Mouse (Mus musculus) MEL (cell line): ENCODE data around the gene Cdc25a. TPM values are rescaled to one million over a fixed set of nuclear protein-coding genes. Genes with fewer than 3 reads are reported as not detected.
A peak's percentile ranks its signal among the peaks of the same experiment; 100 is the strongest.

Source experiments
- DNase-seq: peaks from one replicate; pipeline ENCODE4 v3.0.0; 2011; ENCODE audit warnings: low read depth, low spot score
- H3K27ac ChIP-seq: 2 replicates; pipeline ENCODE4 v1.5.1; 2012; ENCODE audit warnings: low read depth, mild to moderate bottlenecking, control low read depth, low read length, moderate library complexity; ENCODE audit not compliant: control insufficient read depth
- H3K27me3 ChIP-seq, 2 experiments: fragments of 150-350 bp in 1 of 2; sonication (generic) in 1 of 2; 2 replicates each; pipeline ENCODE4 v1.6.1; 2012; ENCODE audit warnings: low read length in 2 of 2, mild to moderate bottlenecking in 2 of 2, improper control_type of control experiment in 1 of 2, moderate library complexity in 1 of 2; ENCODE audit not compliant: insufficient read depth in 2 of 2, control insufficient read depth in 1 of 2
- H3K36me3 ChIP-seq, 2 experiments: 2 replicates each; pipeline ENCODE4 v1.6.1; 2012 to 2014; ENCODE audit warnings: low read length in 2 of 2, improper control_type of control experiment in 1 of 2, inconsistent platforms in 1 of 2, mild to moderate bottlenecking in 1 of 2; ENCODE audit not compliant: insufficient read depth in 2 of 2, control insufficient read depth in 1 of 2
- H3K4me1 ChIP-seq, 2 experiments: fragments of 150-350 bp in 1 of 2; sonication (generic) in 1 of 2; 2 replicates each; pipeline ENCODE4 v1.6.1; 2012; ENCODE audit warnings: low read length in 2 of 2, improper control_type of control experiment in 1 of 2, mild to moderate bottlenecking in 1 of 2; ENCODE audit not compliant: insufficient read depth in 2 of 2, control insufficient read depth in 1 of 2
- H3K4me3 ChIP-seq, 2 experiments: fragments of 150-350 bp in 1 of 2; sonication (generic) in 1 of 2; 2 replicates each; pipeline ENCODE4 v1.5.1; 2012; ENCODE audit warnings: low read depth in 2 of 2, low read length in 2 of 2, mild to moderate bottlenecking in 2 of 2, moderate library complexity in 2 of 2, control low read depth in 1 of 2, improper control_type of control experiment in 1 of 2; ENCODE audit not compliant: control insufficient read depth in 1 of 2, insufficient read depth in 1 of 2
- H3K79me2 ChIP-seq: 2 replicates; pipeline ENCODE4 v1.6.1; 2012; ENCODE audit warnings: mild to moderate bottlenecking, low read length, moderate library complexity; ENCODE audit not compliant: control insufficient read depth, poor library complexity, insufficient read depth
- H3K9ac ChIP-seq: 2 replicates; pipeline ENCODE4 v1.6.1; 2012; ENCODE audit warnings: low read depth, mild to moderate bottlenecking, control low read depth, low read length, moderate library complexity; ENCODE audit not compliant: control insufficient read depth, poor library complexity, severe bottlenecking
- H3K9me3 ChIP-seq: fragments of 150-350 bp; sonication (generic); replicated peaks from 2 replicates; pipeline ENCODE4 v1.6.1; 2012; ENCODE audit warnings: mild to moderate bottlenecking, low read length, improper control_type of control experiment, moderate library complexity; ENCODE audit not compliant: insufficient read depth
- BHLHE40 ChIP-seq: IDR thresholded peaks from 2 replicates; pipeline ENCODE4 v1.6.1; 2012; ENCODE audit warnings: low read depth, mild to moderate bottlenecking, inconsistent platforms, low read length, improper control_type of control experiment, borderline replicate concordance
- CHD1 ChIP-seq: IDR thresholded peaks from 2 replicates; pipeline ENCODE4 v1.6.1; 2012; ENCODE audit warnings: low read depth, mild to moderate bottlenecking, inconsistent platforms, low read length, improper control_type of control experiment
- CHD2 ChIP-seq: IDR thresholded peaks from 2 replicates; pipeline ENCODE4 v1.6.1; 2011; ENCODE audit warnings: low read length, improper control_type of control experiment
- CTCF ChIP-seq, 3 experiments: IDR thresholded peaks in 2 of 3; conservative IDR thresholded peaks in 1 of 3; 2 replicates each; pipeline ENCODE4 v1.5.1; 2011 to 2012; ENCODE audit warnings: low read length in 3 of 3, low read depth in 2 of 3, mild to moderate bottlenecking in 2 of 3, improper control_type of control experiment in 1 of 3, inconsistent platforms in 1 of 3, mixed read lengths in 1 of 3, moderate library complexity in 1 of 3; ENCODE audit not compliant: control insufficient read depth in 1 of 3, insufficient read depth in 1 of 3, poor library complexity in 1 of 3, severe bottlenecking in 1 of 3
- E2F4 ChIP-seq: IDR thresholded peaks from 2 replicates; pipeline ENCODE4 v1.6.1; 2011; ENCODE audit warnings: low read depth, low read length, improper control_type of control experiment, borderline replicate concordance
- GATA1 ChIP-seq: IDR thresholded peaks from 2 replicates; pipeline ENCODE4 v1.6.1; 2011; ENCODE audit warnings: low read depth, low read length, improper control_type of control experiment
- JUND ChIP-seq: IDR thresholded peaks from 2 replicates; pipeline ENCODE4 v1.6.1; 2011; ENCODE audit warnings: low read depth, mild to moderate bottlenecking, improper control_type of control experiment, low read length
- KAT2A ChIP-seq: conservative IDR thresholded peaks from 2 replicates; pipeline ENCODE4 v1.6.1; 2012; ENCODE audit warnings: low read depth, low read length, improper control_type of control experiment, inconsistent platforms
- MAFK ChIP-seq: IDR thresholded peaks from 2 replicates; pipeline ENCODE4 v1.6.1; 2011; ENCODE audit warnings: low read depth, mild to moderate bottlenecking, low read length, improper control_type of control experiment, borderline replicate concordance
- MAZ ChIP-seq: IDR thresholded peaks from 2 replicates; pipeline ENCODE4 v1.6.1; 2012; ENCODE audit warnings: low read depth, mild to moderate bottlenecking, inconsistent platforms, low read length, improper control_type of control experiment
- MEF2A ChIP-seq: IDR thresholded peaks from 2 replicates; pipeline ENCODE4 v1.6.1; 2014; ENCODE audit warnings: low read depth, mild to moderate bottlenecking, inconsistent platforms, low read length, improper control_type of control experiment; ENCODE audit not compliant: poor library complexity, insufficient replicate concordance, severe bottlenecking; ENCODE audit errors: extremely low read depth
- MYB ChIP-seq: IDR thresholded peaks from 2 replicates; pipeline ENCODE4 v1.6.1; 2011; ENCODE audit warnings: mild to moderate bottlenecking, low read depth, low read length, improper control_type of control experiment
- MYC ChIP-seq: IDR thresholded peaks from 2 replicates; pipeline ENCODE4 v1.6.1; 2011; ENCODE audit warnings: low read depth, mild to moderate bottlenecking, low read length, improper control_type of control experiment, moderate library complexity
- NELFE ChIP-seq: IDR thresholded peaks from 2 replicates; pipeline ENCODE4 v1.6.1; 2011; ENCODE audit warnings: low read depth, low read length, improper control_type of control experiment
- NRF1 ChIP-seq: IDR thresholded peaks from 2 replicates; pipeline ENCODE4 v1.6.1; 2014; ENCODE audit warnings: low read depth, mild to moderate bottlenecking, inconsistent platforms, low read length, improper control_type of control experiment, moderate library complexity; ENCODE audit not compliant: poor library complexity, insufficient read depth, severe bottlenecking
- POLR2A ChIP-seq, 2 experiments: IDR thresholded peaks; 2 replicates each; pipeline ENCODE4 v1.6.1; 2011 to 2012; ENCODE audit warnings: low read length in 2 of 2, mild to moderate bottlenecking in 2 of 2, control low read depth in 1 of 2, improper control_type of control experiment in 1 of 2, low read depth in 1 of 2, moderate library complexity in 1 of 2; ENCODE audit not compliant: control insufficient read depth in 1 of 2, insufficient read depth in 1 of 2, poor library complexity in 1 of 2
- POLR2AphosphoS2 ChIP-seq: IDR thresholded peaks from 2 replicates; pipeline ENCODE4 v1.6.1; 2011; ENCODE audit warnings: low read length, improper control_type of control experiment
- POLR2AphosphoS5 ChIP-seq: IDR thresholded peaks from 2 replicates; pipeline ENCODE4 v1.6.1; 2012; ENCODE audit warnings: low read depth, borderline replicate concordance, mild to moderate bottlenecking, inconsistent platforms, low read length, moderate library complexity, mixed read lengths
- RAD21 ChIP-seq: IDR thresholded peaks from 2 replicates; pipeline ENCODE4 v1.6.1; 2011; ENCODE audit warnings: mild to moderate bottlenecking, low read depth, low read length, improper control_type of control experiment
- RCOR1 ChIP-seq: IDR thresholded peaks from 2 replicates; pipeline ENCODE4 v1.6.1; 2012; ENCODE audit warnings: low read depth, mild to moderate bottlenecking, inconsistent platforms, low read length, improper control_type of control experiment
- SIN3A ChIP-seq: IDR thresholded peaks from 2 replicates; pipeline ENCODE4 v1.6.1; 2012; ENCODE audit warnings: low read length, improper control_type of control experiment, inconsistent platforms
- SMC3 ChIP-seq: IDR thresholded peaks from 2 replicates; pipeline ENCODE4 v1.6.1; 2011; ENCODE audit warnings: low read depth, low read length, improper control_type of control experiment
- TCF12 ChIP-seq: IDR thresholded peaks from 2 replicates; pipeline ENCODE4 v1.6.1; 2014; ENCODE audit warnings: low read depth, mild to moderate bottlenecking, inconsistent platforms, low read length, improper control_type of control experiment, moderate library complexity
- UBTF ChIP-seq: IDR thresholded peaks from 2 replicates; pipeline ENCODE4 v1.6.1; 2012; ENCODE audit warnings: low read depth, mild to moderate bottlenecking, inconsistent platforms, low read length, improper control_type of control experiment, moderate library complexity, borderline replicate concordance; ENCODE audit not compliant: insufficient read depth
- USF1 ChIP-seq: IDR thresholded peaks from 2 replicates; pipeline ENCODE4 v1.6.1; 2014; ENCODE audit warnings: low read depth, mild to moderate bottlenecking, inconsistent platforms, low read length, improper control_type of control experiment, moderate library complexity
- USF2 ChIP-seq, 2 experiments: IDR thresholded peaks; 2 replicates each; pipeline ENCODE4 v1.6.1; 2011 to 2012; ENCODE audit warnings: improper control_type of control experiment in 2 of 2, low read length in 2 of 2, borderline replicate concordance in 1 of 2, inconsistent platforms in 1 of 2, low read depth in 1 of 2, mild to moderate bottlenecking in 1 of 2; ENCODE audit not compliant: insufficient read depth in 1 of 2
- ZC3H11A ChIP-seq: IDR thresholded peaks from 2 replicates; pipeline ENCODE4 v1.6.1; 2012; ENCODE audit warnings: low read depth, mild to moderate bottlenecking, inconsistent platforms, low read length, improper control_type of control experiment
- ZKSCAN1 ChIP-seq: IDR thresholded peaks from 2 replicates; pipeline ENCODE4 v1.6.1; 2012; ENCODE audit warnings: low read depth, mild to moderate bottlenecking, inconsistent platforms, low read length, improper control_type of control experiment, moderate library complexity
- ZNF384 ChIP-seq: IDR thresholded peaks from 2 replicates; pipeline ENCODE4 v1.6.1; 2012; ENCODE audit warnings: low read depth, mild to moderate bottlenecking, inconsistent platforms, low read length, improper control_type of control experiment
- polyA plus RNA-seq, 2 experiments: library from polyadenylated mRNA; stranded (reverse) in 1 of 2; unstranded in 1 of 2; fragments of >175 nt in 1 of 2; fragments of >200 nt in 1 of 2; gene quantifications; 2 replicates each; pipeline versions ENCODE4 v1.2.1 to v1.2.4; 2012; ENCODE audit warnings: low replicate concordance in 2 of 2, low read depth in 1 of 2; ENCODE audit not compliant: insufficient read length in 2 of 2, insufficient read depth in 1 of 2, missing spikeins in 1 of 2
- total RNA-seq: library from RNA; depleted of rRNA; stranded (reverse); fragments of 300-350 nt; gene quantifications from 2 replicates; pipeline ENCODE4 v1.2.3, GENCODE M21; 2012

The Cdc25a gene
- total and polyA plus RNA-seq, 3 experiments = 67.2 to 79.4 (median 67.4) TPM

DNA sequence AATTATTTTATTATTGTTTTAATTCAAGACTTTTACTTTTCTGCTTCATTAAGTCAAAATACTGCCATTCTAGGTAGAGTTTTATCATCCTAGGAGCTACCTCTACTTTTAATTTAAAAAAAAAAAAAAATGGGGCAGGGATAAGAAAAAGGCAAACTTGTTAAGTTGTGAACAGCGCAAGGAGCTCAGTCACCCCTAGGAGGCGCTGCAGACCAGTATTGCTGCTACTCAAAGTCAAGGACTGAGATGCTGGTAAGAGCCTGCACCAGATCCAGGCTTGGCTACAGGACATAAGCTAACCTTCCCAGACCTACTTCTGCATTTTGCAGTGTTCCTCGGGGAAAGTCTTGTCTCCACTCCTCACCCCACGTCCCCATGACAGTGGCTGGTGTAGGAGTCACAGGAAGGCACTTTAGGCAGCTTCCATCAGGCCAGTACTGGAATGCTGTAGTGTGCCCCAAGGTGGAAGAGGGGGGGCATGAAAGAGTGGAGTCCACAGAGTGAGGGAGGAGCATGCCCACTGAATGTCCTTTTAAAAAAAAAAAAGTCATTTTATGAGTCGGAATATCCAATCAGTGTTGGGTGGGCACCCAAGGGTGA, 17.4 kb downstream of the Cdc25a start:
- Histone ChIP-seq H3K9ac (no peak overlapping the region), H3K36me3 (peaks cover 0 to 25% of the 10 kb centered on the region in 2 experiments; a peak in 2 of 4 replicates), H3K4me1 (no peaks in the 10 kb centered on the region), H3K9me3 (no peaks in the 10 kb centered on the region), H3K27me3 (no peaks in the 10 kb centered on the region), H3K79me2 (no peaks in the 10 kb centered on the region), H3K27ac (no peak overlapping the region), H3K4me3 (no peak overlapping the region)
- peak; percentile 88 for DNase-seq
- TF ChIP-seq MEF2A = no peak
- TF ChIP-seq ZKSCAN1 = no peak
- peak; percentile 38; the same call in 1 of the 2 replicates for TF ChIP-seq ZC3H11A
- peak; percentile 90 for TF ChIP-seq ZNF384
- peak; percentile 78 to 88 (median 86) for TF ChIP-seq CTCF (IDR thresholded peaks at IDR 0.05 in 2 of 3, conservative IDR thresholded peaks at IDR 0.05 in 1 of 3; ENCODE audit: control insufficient read depth in 1 of 3, insufficient read depth in 1 of 3, low read depth in 2 of 3, low read length in 3 of 3, poor library complexity in 1 of 3, severe bottlenecking in 1 of 3)
- TF ChIP-seq POLR2AphosphoS5 = no peak
- TF ChIP-seq USF2 (IDR thresholded peaks at IDR 0.05; ENCODE audit: borderline replicate concordance in 1 of 2, insufficient read depth in 1 of 2, low read depth in 1 of 2, low read length in 2 of 2) = no peak
- TF ChIP-seq BHLHE40 = no peak
- TF ChIP-seq MAZ = no peak
- TF ChIP-seq SMC3 = peak; percentile 37
- TF ChIP-seq TCF12 = no peak
- no peak for TF ChIP-seq POLR2AphosphoS2
- TF ChIP-seq RAD21 = peak; percentile 70
- TF ChIP-seq MYB = no peak
- TF ChIP-seq RCOR1 = no peak
- no peak for TF ChIP-seq NRF1
- no peak for TF ChIP-seq KAT2A

DNA sequence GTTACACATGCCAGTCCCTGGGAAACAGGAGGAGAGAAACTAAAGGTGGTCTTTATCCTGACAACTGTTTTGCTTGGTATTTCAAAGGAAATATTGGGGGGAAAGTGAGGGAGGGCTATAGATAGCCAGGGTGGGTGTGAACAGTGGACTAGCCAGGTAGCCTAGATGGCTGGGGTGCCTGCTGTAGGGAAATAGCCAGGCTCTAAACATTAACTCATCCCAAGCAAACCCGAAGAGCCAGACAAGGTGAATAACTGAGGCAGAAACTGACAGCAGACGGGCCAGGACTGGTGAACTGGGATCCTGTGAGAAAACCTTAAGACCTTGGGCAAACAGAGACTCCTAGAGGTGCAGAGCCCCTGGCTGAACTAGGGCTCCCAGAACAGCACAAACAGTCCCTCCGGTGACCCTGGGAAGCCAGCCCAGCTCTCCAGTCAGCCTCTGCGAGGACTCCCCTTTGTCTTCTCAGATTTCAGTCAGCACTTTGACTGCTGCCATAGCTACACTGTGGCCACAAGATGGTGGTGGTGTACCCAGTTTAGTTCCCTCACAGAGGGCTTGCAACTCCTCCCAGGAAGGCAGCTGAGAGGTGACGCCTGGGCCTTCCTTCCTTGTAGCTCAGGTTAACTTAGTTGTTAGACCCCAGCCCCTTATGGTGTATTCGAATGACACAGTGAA, 19.2 kb downstream of the Cdc25a start:
- Histone ChIP-seq H3K9ac (no peak overlapping the region), H3K36me3 (peaks cover 0 to 17% of the 10 kb centered on the region in 2 experiments; a peak in 2 of 4 replicates), H3K9me3 (no peaks in the 10 kb centered on the region), H3K4me1 (no peaks in the 10 kb centered on the region), H3K27me3 (no peaks in the 10 kb centered on the region), H3K27ac (no peak overlapping the region), H3K79me2 (no peaks in the 10 kb centered on the region), H3K4me3 (no peak overlapping the region)
- DNase-seq = peak; percentile 75
- no peak for TF ChIP-seq UBTF
- no peak for TF ChIP-seq SIN3A
- TF ChIP-seq NELFE = no peak
- TF ChIP-seq POLR2AphosphoS2 = no peak
- no peak for TF ChIP-seq E2F4
- no peak for TF ChIP-seq CHD1
- peak; percentile 64 for TF ChIP-seq RAD21
- no peak for TF ChIP-seq KAT2A
- TF ChIP-seq SMC3 = peak; percentile 65
- TF ChIP-seq ZKSCAN1 = no peak
- TF ChIP-seq POLR2A (IDR thresholded peaks at IDR 0.05; ENCODE audit: control insufficient read depth in 1 of 2, insufficient read depth in 1 of 2, low read depth in 1 of 2, low read length in 2 of 2, poor library complexity in 1 of 2) = peak in 1 of 2 experiments; percentile 15; a peak in 1 of 4 replicates
- TF ChIP-seq RCOR1 = no peak
- no peak for TF ChIP-seq USF1
- no peak for TF ChIP-seq MYB
- no peak for TF ChIP-seq GATA1
- TF ChIP-seq CHD2 = no peak
- no peak for TF ChIP-seq MAFK
- no peak for TF ChIP-seq MYC
- no peak for TF ChIP-seq JUND
